In genomic region chr10:46576127-46576526, GRCm38 (mm10) we compare ENCODE assay signal across 22 mouse cellular contexts.
"Had no signal": no experiment of that assay in that cellular context is flagged by ENCODE, and none has a peak within 500 bp of the region (broad histone marks: within the 10 kb centered on the region; RNA-seq: fewer than 3 reads in every experiment).

No protein-coding gene starts in this region.

- DNase-seq: heart, postnatal 10 days; heart, postnatal 14 days; heart, postnatal 36 days; heart, postnatal 4 days; kidney, adult 11 months; kidney, adult 18-20 months; kidney, adult 2 months; kidney, adult 8-10 months; kidney, adult 9 months; kidney, postnatal 10 days; kidney, postnatal 14 days; kidney, postnatal 25 days; kidney, postnatal 36 days; kidney, postnatal 4 days; layer of hippocampus, adult 9-11 months; layer of hippocampus, postnatal 36 days had no signal

- ATAC-seq: hindbrain, embryonic 16.5 days; hindbrain, postnatal 0 days; inflammation-experienced regulatory T-cells, adult 6 months; intestine, embryonic 15.5 days; intestine, embryonic 16.5 days; intestine, postnatal 0 days had no signal
